Mouse (Mus musculus): ENCODE results near the gene Tcaf1.

DNA sequence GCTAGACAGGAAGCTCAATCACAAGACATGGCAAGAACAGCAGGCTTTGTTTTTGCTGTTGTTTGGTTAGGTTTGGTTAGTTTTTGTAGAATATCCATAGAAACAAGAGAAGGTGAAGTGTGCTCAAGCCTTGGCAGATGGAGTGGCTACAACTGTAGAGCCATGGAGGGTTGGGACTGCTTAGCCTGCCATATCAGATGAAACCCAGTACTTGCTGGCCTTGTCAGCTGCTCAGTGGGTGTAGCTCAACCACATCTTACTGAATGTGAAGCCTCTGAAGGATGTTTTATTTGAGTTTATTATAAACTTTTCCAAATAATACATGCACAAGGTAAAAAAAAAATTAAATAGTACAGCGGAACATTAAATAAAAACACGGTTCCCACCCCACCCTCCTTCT, 42.2 kb downstream of the Tcaf1 start:
- TF ChIP-seq CTCF (IDR thresholded peaks at IDR 0.05; ENCODE audit: low read depth, low read length) (no peak), POLR2A (IDR thresholded peaks at IDR 0.05; ENCODE audit: extremely low read depth, insufficient read depth, low read length) (no peak)

All from liver, adult 2 months (tissue).